Mouse (Mus musculus): ENCODE results near the gene Neb. TPM values are rescaled to one million over a fixed set of nuclear protein-coding genes. Genes with fewer than 3 reads are reported as not detected.
A peak's percentile ranks its signal among the peaks of the same experiment; 100 is the strongest.

Neb gene
- polyA plus RNA-seq, 1 experiment from 2014 or later = 3.5 TPM

DNA sequence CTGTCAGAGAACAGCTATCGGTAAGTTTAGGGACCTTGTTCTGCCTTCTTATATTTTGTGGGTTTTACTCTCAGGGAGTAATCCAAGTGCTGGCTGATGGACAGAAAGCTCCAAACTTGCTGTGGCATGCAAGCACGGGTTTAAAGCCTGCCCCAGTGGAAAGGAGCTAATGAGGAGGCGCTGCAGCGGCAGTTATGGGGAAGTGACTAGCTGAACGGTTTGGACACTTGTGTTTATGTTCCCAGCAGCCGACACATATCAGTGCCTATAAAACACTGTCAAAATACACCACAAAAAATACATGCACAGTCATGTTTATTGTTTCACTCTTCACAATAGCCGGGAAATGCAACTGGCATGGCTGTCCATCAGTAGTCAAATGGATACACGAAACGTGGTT, 81.5 kb downstream of the Neb start:
- H3K4me3 ChIP-seq = no peak overlapping the region
- no peak overlapping the region for H3K4me2 ChIP-seq
- H3K27ac ChIP-seq (replicated peaks) = no peak overlapping the region
- no peaks in the 10 kb centered on the region for H3K4me1 ChIP-seq (replicated peaks)
- no peaks in the 10 kb centered on the region for H3K36me3 ChIP-seq
- WGBS = 82% methylated on average over 9 of the region's 9 CpGs
- no peaks in the 10 kb centered on the region for H3K27me3 ChIP-seq
- H3K9me3 ChIP-seq = no peaks in the 10 kb centered on the region
- H3K9ac ChIP-seq = no peak overlapping the region
- no peak for ATAC-seq (ENCODE audit: low read depth)

DNA sequence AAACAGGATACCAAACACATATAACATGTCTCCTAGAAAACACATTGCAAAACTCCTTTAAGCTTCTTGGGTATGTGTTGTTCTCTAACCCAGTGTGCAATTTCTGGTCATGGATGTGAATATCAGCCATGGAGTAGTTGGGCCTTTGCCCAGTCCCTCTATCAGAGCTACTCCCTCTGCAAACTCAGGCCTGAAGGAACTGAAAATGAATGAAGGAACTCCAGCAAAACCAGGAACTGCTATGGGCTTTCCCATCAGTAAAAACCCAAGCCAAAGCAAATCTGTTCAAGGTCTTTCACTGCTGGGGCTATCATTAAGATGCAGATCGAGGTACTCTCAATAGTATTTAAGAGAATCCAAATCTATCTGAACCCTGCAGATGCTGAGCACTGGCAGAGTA, 90.8 kb downstream of the Neb start:
- no peak overlapping the region for H3K4me3 ChIP-seq
- no peaks in the 10 kb centered on the region for H3K36me3 ChIP-seq
- WGBS = 88% methylated on average over 1 of the region's 1 CpGs
- H3K4me1 ChIP-seq (replicated peaks) = peaks cover 8% of the 10 kb centered on the region
- H3K9ac ChIP-seq = no peak overlapping the region
- no peak overlapping the region for H3K27ac ChIP-seq (replicated peaks)
- ATAC-seq (ENCODE audit: low read depth) = no peak
- no peaks in the 10 kb centered on the region for H3K27me3 ChIP-seq
- H3K4me2 ChIP-seq = no peak overlapping the region
- H3K9me3 ChIP-seq = no peaks in the 10 kb centered on the region

DNA sequence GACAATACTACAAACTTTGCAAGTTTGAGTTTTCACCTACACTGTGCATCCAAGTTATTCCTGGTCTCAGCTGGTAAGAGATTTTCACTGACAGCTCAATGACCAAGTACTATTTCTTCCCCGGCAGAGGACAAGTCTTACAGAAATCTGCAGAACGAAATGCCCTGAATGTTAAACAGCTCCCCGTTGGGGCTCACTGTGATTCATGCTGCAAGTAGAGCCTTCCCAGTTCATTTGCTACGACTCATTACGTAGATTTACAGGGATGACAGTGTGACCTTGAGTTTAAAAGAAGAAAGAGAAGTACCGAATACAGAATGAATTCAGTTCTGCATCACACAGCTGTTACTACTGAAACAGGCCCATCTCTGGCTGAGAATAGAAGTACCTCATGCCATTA, 91.9 kb downstream of the Neb start:
- Histone ChIP-seq H3K9me3 (no peaks in the 10 kb centered on the region), H3K9ac (no peak overlapping the region), H3K27me3 (no peaks in the 10 kb centered on the region), H3K36me3 (no peaks in the 10 kb centered on the region), H3K27ac (replicated peaks) (no peak overlapping the region), H3K4me3 (no peak overlapping the region), H3K4me2 (no peak overlapping the region), H3K4me1 (replicated peaks) (peaks cover 8% of the 10 kb centered on the region)
- WGBS = 26% methylated on average over 6 of the region's 6 CpGs
- 0 out of 2 replicates have a peak, but pooled peaks have one; percentile 32 for ATAC-seq (ENCODE audit: low read depth)

GRCm38 (mm10) chr2:52272146-52272545, 106.1 kb downstream of the Neb start:
- H3K9ac ChIP-seq = no peak overlapping the region
- WGBS = 30% methylated on average over 1 of the region's 1 CpGs
- no peaks in the 10 kb centered on the region for H3K36me3 ChIP-seq
- H3K27ac ChIP-seq (replicated peaks) = peak overlapping the region; percentile 38; the same call in 1 of the 2 replicates
- no peak overlapping the region for H3K4me3 ChIP-seq
- ATAC-seq (ENCODE audit: low read depth) = no peak
- no peaks in the 10 kb centered on the region for H3K27me3 ChIP-seq
- H3K4me2 ChIP-seq = no peak overlapping the region
- no peaks in the 10 kb centered on the region for H3K9me3 ChIP-seq
- peaks cover 11% of the 10 kb centered on the region for H3K4me1 ChIP-seq (replicated peaks)

GRCm38 (mm10) chr2:52270911-52271310, 107.4 kb downstream of the Neb start:
- Histone ChIP-seq H3K4me3 (no peak overlapping the region), H3K27ac (replicated peaks) (no peak overlapping the region), H3K4me1 (replicated peaks) (peaks cover 11% of the 10 kb centered on the region), H3K9me3 (no peaks in the 10 kb centered on the region), H3K9ac (no peak overlapping the region), H3K36me3 (no peaks in the 10 kb centered on the region), H3K27me3 (no peaks in the 10 kb centered on the region), H3K4me2 (no peak overlapping the region)
- no peak for ATAC-seq (ENCODE audit: low read depth)
- 89% methylated on average over 8 of the region's 8 CpGs for WGBS

GRCm38 (mm10) chr2:52262149-52262548, 116.1 kb downstream of the Neb start:
- H3K36me3 ChIP-seq = no peaks in the 10 kb centered on the region
- H3K27me3 ChIP-seq = no peaks in the 10 kb centered on the region
- peak; percentile 56; the same call in 1 of the 2 replicates for ATAC-seq (ENCODE audit: low read depth)
- WGBS = 52% methylated on average over 2 of the region's 2 CpGs
- no peak overlapping the region for H3K4me3 ChIP-seq
- H3K27ac ChIP-seq (replicated peaks) = no peak overlapping the region
- no peaks in the 10 kb centered on the region for H3K4me1 ChIP-seq (replicated peaks)
- H3K9me3 ChIP-seq = no peaks in the 10 kb centered on the region
- no peak overlapping the region for H3K4me2 ChIP-seq
- H3K9ac ChIP-seq = no peak overlapping the region

DNA sequence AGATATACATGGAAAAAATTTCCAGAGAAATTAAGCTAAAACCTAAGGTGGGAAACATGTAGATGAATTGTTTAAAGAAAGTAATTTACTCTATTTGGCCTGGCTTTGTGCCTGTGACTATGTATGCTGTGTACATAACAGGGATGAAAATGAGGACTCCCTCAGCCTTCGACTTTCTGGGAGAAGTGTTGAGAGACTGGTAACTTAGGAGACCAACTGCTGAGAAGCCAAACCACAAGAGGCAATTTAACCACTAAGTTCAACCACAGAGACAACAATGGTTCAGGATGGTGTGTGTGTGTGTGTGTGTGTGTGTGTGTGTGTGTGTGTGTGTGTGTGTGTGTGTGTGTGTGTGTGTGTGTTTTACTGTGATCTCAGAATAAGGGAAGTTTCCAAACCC, 126.2 kb downstream of the Neb start:
- no peaks in the 10 kb centered on the region for H3K27me3 ChIP-seq
- no peaks in the 10 kb centered on the region for H3K4me1 ChIP-seq (replicated peaks)
- 51% methylated on average over 1 of the region's 1 CpGs for WGBS
- H3K9ac ChIP-seq = no peak overlapping the region
- H3K27ac ChIP-seq (replicated peaks) = no peak overlapping the region
- ATAC-seq (ENCODE audit: low read depth) = no peak
- no peak overlapping the region for H3K4me3 ChIP-seq
- no peak overlapping the region for H3K4me2 ChIP-seq
- H3K36me3 ChIP-seq = no peaks in the 10 kb centered on the region
- no peaks in the 10 kb centered on the region for H3K9me3 ChIP-seq

DNA sequence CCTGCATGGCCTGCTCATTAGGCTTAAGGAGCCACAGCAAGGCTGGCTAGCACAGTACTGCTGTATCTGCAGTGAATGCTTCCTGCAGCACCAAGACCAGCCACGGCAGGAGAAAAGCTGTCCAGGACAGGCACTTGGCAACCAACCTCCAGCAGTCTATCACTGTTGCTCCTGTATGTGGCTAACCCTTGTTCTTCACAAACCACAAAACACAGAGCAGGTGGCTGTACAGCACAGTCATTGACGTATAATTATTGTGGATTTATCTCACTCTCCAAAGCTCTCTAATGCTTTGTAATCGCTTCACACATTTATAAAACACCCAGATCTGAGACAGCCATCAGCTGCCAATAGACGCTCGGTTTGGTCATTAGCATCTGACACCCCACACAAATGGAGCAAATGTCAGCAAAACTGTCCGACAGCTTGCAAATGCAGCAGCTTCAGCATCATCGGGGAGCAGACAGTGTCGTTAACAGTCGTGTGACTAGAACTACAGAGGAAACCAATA, 129.9 kb downstream of the Neb start:
- Histone ChIP-seq H3K27ac (replicated peaks) (no peak overlapping the region), H3K4me3 (no peak overlapping the region), H3K4me1 (replicated peaks) (no peaks in the 10 kb centered on the region), H3K36me3 (no peaks in the 10 kb centered on the region), H3K9me3 (no peaks in the 10 kb centered on the region), H3K4me2 (no peak overlapping the region), H3K9ac (no peak overlapping the region), H3K27me3 (no peaks in the 10 kb centered on the region)
- no peak for ATAC-seq (ENCODE audit: low read depth)
- WGBS = 58% methylated on average over 9 of the region's 9 CpGs

DNA sequence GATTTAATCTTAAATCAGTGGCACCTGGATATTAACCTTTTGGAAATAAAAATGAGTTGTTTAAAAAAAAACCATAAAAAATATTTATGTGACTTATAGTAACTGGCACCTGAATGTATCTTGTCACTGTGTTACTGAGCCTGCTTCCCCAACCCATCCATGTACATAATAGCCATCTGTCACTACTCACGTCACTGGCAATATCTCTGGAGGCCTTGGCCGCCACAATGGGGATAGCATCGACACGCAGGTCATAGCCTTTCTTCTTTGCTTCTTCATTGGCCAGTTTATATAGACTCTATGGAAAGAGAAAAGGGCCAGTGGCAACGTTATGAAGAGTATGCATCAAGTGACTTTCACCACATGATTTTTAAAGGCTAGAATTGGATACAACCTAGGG, 133.2 kb downstream of the Neb start:
- Histone ChIP-seq H3K27me3 (no peaks in the 10 kb centered on the region), H3K4me3 (no peak overlapping the region), H3K9me3 (no peaks in the 10 kb centered on the region), H3K36me3 (no peaks in the 10 kb centered on the region), H3K9ac (no peak overlapping the region), H3K4me2 (no peak overlapping the region), H3K27ac (replicated peaks) (no peak overlapping the region), H3K4me1 (replicated peaks) (no peaks in the 10 kb centered on the region)
- no peak for ATAC-seq (ENCODE audit: low read depth)
- WGBS = 83% methylated on average over 5 of the region's 5 CpGs

GRCm38 (mm10) chr2:52242691-52243090, 135.6 kb downstream of the Neb start:
- Histone ChIP-seq H3K27ac (replicated peaks) (no peak overlapping the region), H3K4me1 (replicated peaks) (no peaks in the 10 kb centered on the region), H3K9ac (no peak overlapping the region), H3K36me3 (no peaks in the 10 kb centered on the region), H3K4me2 (no peak overlapping the region), H3K4me3 (no peak overlapping the region), H3K27me3 (no peaks in the 10 kb centered on the region), H3K9me3 (no peaks in the 10 kb centered on the region)
- ATAC-seq (ENCODE audit: low read depth) = no peak
- WGBS = 98% methylated on average over 1 of the region's 1 CpGs

- Histone ChIP-seq H3K27me3 (no peaks in the 10 kb centered on the region), H3K4me1 (replicated peaks) (no peaks in the 10 kb centered on the region), H3K27ac (replicated peaks) (no peak overlapping the region), H3K36me3 (no peaks in the 10 kb centered on the region), H3K9ac (no peak overlapping the region), H3K4me2 (no peak overlapping the region), H3K9me3 (no peaks in the 10 kb centered on the region), H3K4me3 (no peak overlapping the region)
- ATAC-seq (ENCODE audit: low read depth) = no peak
- 64% methylated on average over 5 of the region's 5 CpGs for WGBS
Measured at GRCm38 (mm10) chr2:52237892-52238291, 140.4 kb downstream of the Neb start.

DNA sequence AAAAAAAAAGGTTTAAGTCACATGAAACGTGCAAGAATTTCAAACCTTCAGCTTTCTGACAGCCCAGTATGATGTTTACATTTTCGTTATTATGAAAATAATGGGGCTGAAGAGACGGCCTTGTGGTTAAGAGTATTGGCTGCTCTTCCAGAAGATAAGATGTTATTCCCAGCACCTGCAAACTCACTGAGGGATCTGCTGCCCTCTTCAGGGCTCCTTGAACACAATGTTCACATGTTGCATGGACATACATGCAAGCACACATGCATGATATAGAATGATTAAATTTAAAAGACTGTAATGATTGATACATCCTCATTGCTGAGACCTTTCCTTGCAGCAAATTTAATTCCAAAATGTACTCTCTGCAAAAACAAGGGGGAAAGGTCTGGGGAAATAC, 150.7 kb downstream of the Neb start:
- no peak for ATAC-seq (ENCODE audit: low read depth)
- no peaks in the 10 kb centered on the region for H3K27me3 ChIP-seq
- no peak overlapping the region for H3K4me3 ChIP-seq

GRCm38 (mm10) chr2:52224366-52224765, 153.9 kb downstream of the Neb start:
- H3K9me3 ChIP-seq = no peaks in the 10 kb centered on the region
- no peak overlapping the region for H3K9ac ChIP-seq
- WGBS = 69% methylated on average over 5 of the region's 5 CpGs
- no peak for ATAC-seq (ENCODE audit: low read depth)
- no peaks in the 10 kb centered on the region for H3K27me3 ChIP-seq
- no peaks in the 10 kb centered on the region for H3K36me3 ChIP-seq
- no peak overlapping the region for H3K27ac ChIP-seq (replicated peaks)
- no peaks in the 10 kb centered on the region for H3K4me1 ChIP-seq (replicated peaks)
- no peak overlapping the region for H3K4me2 ChIP-seq
- H3K4me3 ChIP-seq = no peak overlapping the region

More for the DNA sequence above, 150.7 kb downstream of the Neb start:
- H3K9ac ChIP-seq = no peak overlapping the region
- 73% methylated on average over 3 of the region's 3 CpGs for WGBS
- no peak overlapping the region for H3K4me2 ChIP-seq
- H3K36me3 ChIP-seq = no peaks in the 10 kb centered on the region
- H3K27ac ChIP-seq (replicated peaks) = no peak overlapping the region
- no peaks in the 10 kb centered on the region for H3K4me1 ChIP-seq (replicated peaks)
- H3K9me3 ChIP-seq = no peaks in the 10 kb centered on the region

All from neural tube, embryonic 13.5 days (tissue).